Mouse (Mus musculus) erythroblast, embryonic 14.5 days (primary cell): ENCODE measurements around the gene Fam89a.

Experiments
- GATA1 ChIP-seq: IDR thresholded peaks from 2 replicates; pipeline ENCODE4 v1.6.1; 2012; ENCODE audit warnings: low read length, inconsistent platforms, mixed read lengths
- TAL1 ChIP-seq: IDR thresholded peaks from 3 replicates; pipeline ENCODE4 v1.6.1; 2012; ENCODE audit warnings: low read length, inconsistent platforms, mixed read lengths

DNA sequence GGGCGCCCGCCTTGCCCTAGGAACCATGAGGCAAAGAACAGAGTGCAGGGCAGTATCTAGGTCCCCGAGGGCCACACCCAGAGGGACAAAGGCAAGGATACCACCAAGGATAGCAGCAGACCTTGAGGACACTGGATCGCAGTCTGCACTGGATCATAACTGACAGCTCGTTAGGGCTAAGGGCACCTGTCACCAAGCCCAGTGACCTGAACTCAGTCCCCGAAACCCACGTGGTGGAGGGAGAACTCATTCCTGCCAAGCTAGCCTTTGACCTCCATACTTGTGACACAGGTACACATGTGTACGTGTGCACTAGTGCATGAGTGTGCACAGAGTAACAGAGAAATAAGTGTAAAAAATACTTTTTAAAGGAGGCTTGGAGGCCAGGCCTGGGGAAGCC lies 35.9 kb downstream of the Fam89a start:
- TF ChIP-seq GATA1 (no peak), TAL1 (no peak)
